Mouse (Mus musculus): Measurements from ENCODE around the gene Ltbp2. TPM values are rescaled to one million over a fixed set of nuclear protein-coding genes. Genes with fewer than 3 reads are reported as not detected.
A peak's percentile ranks its signal among the peaks of the same experiment; 100 is the strongest.

Gene Ltbp2
- total RNA-seq, 2 experiments from 2014 or later = 1.4 to 1.9 TPM

DNA sequence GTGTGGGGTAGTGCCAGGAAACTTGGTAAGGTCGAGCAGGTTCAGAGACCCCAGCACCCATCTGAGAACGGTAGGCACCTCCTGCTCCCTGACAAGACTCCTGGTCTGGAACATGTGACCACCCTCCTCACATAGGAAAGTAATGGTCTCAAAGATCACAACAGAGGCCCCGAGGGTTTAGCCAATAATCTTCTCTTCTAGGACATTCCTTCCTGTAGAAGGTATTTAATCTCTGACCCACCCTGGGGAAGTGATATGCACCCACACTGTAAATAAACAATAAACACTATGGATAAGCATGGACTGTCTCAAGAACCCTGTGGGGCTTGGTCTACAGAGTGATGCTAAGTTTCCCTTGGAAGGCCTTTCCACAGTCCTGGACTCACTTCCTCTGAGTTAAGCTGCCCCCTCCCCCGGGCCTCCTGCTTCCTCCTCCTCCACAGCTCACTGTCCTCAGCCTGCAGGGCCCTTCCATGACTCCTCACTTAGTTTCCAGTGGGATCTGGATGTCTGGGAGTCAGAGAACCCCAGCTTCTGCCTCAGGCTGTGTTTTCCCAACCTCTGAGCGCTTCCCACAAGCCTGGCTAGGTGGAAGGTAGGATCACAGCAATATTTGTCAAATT, 110.1 kb downstream of the Ltbp2 start:
- DNase-seq = no peak
- intact Hi-C loops (cut with DNase I) = no loop called here

DNA sequence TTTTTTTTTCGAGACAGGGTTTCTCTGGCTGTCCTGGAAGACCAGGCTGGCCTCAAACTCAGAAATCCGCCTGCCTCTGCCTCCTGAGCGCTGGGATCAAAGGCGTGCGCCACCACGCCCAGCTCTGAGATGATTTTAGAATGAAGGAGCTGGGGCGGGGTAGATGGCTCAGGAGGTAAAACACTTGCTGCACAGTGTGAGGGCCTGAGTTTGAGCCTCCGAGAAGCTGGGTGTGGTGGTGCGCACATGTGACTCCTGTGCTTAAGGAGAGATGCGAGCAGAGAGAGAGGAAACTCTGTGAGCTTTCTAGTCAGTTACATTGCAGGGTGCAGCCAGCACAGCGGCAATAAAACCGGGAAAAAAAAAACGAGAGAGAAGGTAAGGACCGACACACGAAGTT, 110.8 kb downstream of the Ltbp2 start:
- DNase-seq = no peak
- intact Hi-C loops (cut with DNase I) = no loop called here

DNA sequence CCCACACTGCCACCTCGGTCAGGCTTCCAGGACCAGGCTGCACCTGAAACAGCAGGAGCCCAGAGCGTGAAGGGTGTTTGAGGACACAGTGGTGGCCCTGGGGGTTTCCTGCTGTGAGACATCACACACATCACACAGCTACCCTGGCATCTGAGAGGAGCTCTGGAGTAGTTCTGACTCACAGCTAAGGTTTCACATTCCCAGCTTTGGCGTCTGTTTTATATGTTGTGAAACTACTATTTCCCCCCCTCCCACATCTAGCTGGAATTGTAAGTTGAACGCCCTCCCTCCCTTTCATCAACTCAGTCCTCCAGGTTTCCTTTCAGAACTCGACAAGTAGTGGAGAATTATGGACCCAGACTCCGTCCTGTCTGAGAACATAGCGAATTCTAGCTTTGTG, 111.6 kb downstream of the Ltbp2 start:
- DNase-seq = no peak
- intact Hi-C loops (cut with DNase I) = no loop called here

DNA sequence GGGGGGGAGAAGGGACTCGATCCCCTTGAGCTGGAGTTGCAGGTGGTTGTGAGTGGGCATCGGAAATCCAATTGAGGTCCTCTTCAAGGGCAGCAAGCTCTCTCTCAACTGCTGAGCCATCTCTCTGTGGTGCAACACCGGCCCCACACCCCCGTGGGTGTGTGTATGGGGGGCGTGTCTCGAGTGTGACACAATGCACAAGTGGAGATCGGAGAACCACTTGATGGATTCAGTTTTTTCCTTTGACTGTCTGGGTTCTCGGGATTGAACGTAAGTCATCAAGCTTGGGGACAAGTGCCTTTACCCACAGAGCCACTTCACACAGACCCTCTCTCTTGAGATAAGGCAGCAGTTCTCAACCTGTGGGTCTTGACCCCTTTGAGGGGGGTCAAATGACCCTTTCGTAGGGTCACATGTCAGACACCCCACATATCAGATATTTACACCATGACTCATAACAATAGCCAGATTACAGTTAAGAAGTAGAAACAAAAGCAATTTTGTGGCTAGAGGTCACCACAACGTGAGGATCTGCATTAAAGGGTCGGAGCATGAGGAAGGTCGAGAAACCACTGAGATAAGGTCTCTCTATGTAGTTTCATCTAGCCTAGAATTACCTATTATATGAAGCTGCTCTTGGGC, 112.6 kb downstream of the Ltbp2 start:
- intact Hi-C loops (cut with DNase I) = no loop called here
- DNase-seq = no peak

DNA sequence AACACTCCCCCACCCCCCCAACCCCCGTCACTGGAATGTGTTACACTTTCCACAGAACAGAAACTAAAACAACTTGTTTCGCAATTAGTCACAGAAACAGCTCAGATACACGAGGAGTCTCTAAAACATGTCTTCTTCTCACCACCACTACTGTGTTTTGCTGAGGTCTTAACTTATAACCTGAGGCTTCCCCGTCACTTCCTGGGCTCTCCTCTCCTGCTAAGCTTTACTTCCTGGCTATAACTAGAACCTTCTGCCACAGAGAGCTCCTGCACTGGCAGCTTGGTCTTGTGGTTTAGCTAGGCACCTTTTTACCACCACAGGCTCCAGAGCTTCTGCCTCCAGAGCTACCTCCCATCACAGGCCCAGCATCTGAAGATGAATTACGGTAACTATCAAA, 113.8 kb downstream of the Ltbp2 start:
- no peak for DNase-seq

DNA sequence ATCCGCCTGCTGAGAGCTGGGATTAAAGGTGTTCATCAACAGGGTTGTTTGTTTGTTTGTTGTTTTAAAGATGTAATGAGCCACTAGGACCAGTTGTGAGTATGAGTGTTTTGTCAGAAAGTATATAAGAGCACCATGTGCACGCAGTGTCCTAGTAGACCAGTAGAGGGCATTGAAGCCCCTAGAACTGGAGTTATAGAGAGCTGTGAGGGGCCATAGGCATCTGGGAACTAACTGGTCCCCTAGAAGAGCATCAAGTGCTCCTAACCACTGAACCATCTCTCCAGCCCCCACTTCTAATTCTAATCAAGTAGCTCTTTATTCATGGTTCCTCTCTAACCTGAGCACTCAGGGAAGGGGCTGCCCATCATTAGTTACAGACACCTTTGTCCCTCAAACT, 117.3 kb downstream of the Ltbp2 start:
- intact Hi-C loops (cut with DNase I) = no loop called here
- DNase-seq = no peak

More for the DNA sequence above, 113.8 kb downstream of the Ltbp2 start:
- intact Hi-C loops (cut with DNase I) = no loop called here

DNA sequence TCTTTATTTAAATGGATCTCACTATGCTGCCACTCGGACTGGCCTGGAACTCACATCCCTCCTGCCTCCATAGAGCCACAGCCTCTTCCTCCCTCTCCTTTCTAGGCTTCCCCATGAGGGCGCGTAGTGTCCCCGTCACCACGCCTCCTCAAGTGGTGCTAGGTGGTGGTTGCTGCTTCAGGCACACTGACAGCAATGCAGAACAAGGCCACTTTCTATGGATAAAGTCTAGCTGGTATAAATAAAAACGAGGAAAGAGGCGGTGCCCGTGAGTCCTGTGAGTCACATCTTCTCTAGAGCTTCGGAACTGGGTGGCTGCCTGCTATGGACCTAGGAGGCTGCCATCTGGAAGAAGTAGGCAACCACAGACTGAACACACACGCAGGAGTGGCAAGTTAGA, 120.3 kb downstream of the Ltbp2 start:
- DNase-seq = no peak
- intact Hi-C loops (cut with DNase I) = no loop called here

DNA sequence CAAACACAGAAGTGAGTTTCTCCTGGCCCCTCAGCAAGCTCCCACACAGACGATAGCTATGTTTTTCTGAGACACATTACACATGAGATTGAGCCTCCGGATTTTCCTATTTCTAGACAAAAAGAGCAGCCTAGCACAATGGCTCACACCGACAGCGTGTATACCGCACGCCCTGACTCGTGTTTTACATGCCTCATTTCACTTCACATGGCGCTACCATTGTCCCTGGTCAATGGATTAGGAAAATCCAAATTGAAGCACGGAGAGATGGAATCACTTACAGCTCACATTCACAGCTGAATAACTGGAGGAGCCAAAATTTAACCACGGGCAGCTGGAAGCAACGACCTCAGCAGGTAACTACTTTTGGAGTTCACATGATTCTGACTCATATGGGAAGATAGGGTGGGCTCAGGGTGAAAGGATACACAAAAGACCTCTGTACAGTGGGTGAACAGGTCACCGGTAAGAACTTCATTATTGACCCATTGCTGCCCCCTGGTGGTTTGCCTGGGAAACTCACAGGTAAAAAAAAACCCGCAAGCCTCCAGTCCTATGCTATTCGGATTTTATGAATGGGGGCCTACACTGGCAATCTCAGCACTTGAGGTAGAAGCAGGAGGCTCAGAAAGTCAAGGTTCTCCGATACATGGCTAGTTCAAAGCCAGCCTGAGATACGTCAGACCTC, 121.2 kb downstream of the Ltbp2 start:
- DNase-seq = peak; percentile 68 to 72
- intact Hi-C loops (cut with DNase I) = loop anchor here (1.0 kb wide), 1 partner anchor 101 kb away; no protein-coding TSS in a partner anchor

DNA sequence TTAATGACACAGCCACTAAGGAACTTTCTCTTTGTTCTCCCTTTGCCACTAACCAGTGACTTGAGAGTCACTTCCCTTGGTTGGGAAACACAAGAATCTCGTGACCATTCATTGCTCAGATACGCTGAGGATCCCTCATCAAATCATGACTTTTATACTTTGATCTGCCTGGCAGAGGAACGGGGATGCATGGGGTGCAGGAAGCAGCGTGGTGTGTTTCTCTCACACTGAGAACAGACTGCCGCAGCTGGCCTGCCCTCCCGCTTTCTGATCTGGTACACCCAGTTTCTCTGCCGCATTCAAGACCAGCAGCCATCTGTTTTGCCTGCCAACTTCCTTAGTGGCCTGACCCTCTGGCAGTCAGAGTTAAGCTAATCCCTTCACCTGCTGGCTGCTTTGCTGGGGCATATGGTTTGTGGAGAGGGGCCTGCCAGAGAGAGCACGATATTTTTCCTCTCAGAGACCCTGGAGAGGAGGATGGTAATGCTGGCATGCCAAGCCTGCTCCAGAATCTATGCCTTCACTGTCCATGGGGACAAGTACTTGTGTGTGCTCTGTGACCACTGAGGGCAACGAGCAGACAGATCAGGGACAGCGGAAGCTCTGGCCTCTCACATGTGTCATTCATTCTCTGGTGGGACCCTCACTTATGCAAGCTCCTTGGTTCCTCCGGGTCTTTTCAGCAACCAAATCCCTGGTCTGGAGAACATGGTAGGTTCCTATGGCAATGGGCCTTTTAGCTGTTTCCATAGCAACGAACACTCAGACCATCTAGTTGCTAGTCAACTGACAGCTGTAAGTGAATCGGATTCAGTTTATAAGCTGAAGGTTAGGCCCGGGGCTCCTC, 124.0 kb downstream of the Ltbp2 start:
- no peak for DNase-seq
- intact Hi-C loops (cut with DNase I) = no loop called here

DNA sequence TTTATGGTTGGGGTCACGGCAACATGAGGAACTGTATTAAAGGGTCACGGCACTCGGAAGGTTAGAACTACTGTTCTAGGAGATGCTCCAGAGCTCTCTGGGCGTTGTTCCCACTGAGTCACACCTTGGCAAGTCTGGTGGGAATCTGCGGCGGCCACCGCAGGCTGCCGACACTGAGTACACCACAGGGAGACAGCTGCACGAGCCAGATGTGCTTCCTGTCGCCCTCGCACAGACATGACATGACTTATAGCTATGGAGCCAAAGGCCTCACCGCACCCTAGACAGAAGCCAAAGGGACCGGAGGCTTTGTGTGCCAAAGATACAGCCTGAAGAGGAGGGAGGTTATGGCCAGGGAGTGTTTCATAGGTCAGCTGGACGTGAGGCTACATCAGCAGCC, 125.7 kb downstream of the Ltbp2 start:
- intact Hi-C loops (cut with DNase I) = no loop called here
- DNase-seq = peak; percentile 54 to 60

DNA sequence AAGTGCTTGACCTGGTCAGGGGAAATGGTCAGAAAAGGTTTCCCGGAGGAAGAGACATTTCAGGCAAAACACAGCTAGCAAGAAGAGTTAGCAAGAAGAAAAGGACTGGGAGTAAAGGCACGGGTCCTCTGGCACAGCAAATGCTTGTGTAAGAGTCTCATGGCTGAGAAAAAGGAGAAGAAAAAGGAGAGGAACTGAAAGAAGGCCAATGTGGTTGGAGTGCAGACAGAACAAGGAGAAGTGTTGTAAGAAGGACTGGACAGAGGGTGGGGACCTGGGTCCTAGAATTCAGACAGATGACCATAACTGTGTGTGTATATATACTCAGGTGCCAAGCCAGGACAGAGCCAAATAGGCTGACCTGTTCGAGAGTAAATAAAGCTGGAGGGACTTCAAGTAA, 128.2 kb downstream of the Ltbp2 start:
- DNase-seq = no peak
- intact Hi-C loops (cut with DNase I) = no loop called here

DNA sequence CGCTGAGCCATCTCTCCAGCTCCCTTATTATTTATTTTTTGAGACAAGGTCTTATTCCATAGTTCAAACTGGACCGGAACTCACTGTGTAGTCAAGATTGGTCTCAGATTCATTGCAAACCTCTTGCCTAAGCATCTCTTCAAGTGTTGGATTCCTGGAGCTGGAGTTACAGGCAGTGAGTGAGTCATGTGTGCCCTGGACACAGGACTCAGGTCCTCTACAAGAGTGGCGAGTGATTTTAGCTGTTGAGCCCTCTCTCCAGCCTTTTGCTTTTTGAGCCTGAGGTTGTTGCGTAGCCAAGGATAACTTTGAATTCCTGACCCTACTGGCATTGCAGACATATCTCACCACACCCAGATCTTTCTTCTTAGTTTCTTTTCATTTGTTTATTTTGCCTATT, 130.6 kb downstream of the Ltbp2 start:
- no peak for DNase-seq
- intact Hi-C loops (cut with DNase I) = no loop called here

DNA sequence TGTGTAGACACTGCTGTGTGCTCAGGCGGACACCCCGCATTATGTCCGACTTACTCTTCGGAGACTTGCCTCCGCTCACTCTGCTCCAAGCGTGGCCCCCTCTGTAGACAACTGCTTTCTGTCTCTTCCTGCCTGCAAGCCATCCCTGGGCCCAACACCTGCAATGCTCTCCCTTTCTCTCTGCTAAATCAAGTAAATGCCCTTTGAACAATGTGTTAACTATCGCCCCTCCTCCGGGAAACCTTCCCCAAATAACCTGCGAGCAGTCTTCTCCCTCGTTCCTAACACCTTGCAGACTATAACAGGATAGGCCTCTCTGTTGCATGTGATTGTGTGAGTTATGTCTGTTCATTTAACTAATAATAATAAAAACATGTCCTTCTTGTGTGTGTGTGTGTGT, 132.8 kb downstream of the Ltbp2 start:
- intact Hi-C loops (cut with DNase I) = no loop called here

DNA sequence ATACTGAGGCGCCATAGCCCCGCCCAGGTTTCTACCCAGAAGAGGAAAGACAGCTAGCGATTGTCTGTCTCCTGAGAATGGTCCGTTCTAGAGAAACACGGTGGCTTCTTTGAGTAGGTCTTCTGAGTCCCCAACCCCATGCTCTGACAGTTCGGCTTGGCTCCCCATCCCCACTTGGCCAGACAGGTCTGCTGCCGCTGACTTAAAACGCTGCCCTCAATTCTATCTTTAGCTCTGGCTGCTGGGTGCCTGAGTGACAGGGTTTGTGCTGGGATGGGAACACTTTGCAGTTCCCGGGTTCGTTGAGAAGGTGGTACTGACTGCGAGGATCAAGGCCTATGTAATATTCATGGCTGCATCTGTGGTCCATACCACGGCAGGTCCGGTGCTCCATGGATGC, 143.0 kb downstream of the Ltbp2 start:
- intact Hi-C loops (cut with DNase I) = no loop called here
- DNase-seq = no peak

More for the DNA sequence above, 132.8 kb downstream of the Ltbp2 start:
- DNase-seq = no peak

Other genes with a start within 250 kb of the Ltbp2 start
- gene Vrtn, start 235.5 kb downstream of the Ltbp2 start, total RNA-seq (2021) = not detected
- not detected for gene Syndig1l, start 177.7 kb downstream of the Ltbp2 start, total RNA-seq (2021)
- 10 to 100 TPM; 29.9 to 30.0 TPM for gene Npc2, start 103.4 kb downstream of the Ltbp2 start, total RNA-seq (2021)
- gene Isca2, start 103.3 kb downstream of the Ltbp2 start, total RNA-seq (2021) = 10 to 100 TPM; 78.2 to 81.0 TPM
- gene Fcf1, start 94.4 kb upstream of the Ltbp2 start, total RNA-seq (2021) = 10 to 100 TPM; 37.0 to 37.2 TPM
- 10 to 100 TPM; 40.4 to 46.7 TPM for gene Arel1, start 94.4 kb upstream of the Ltbp2 start, total RNA-seq (2021)
- gene Ylpm1, start 119.8 kb upstream of the Ltbp2 start, total RNA-seq (2021) = 10 to 100 TPM; 26.3 to 27.7 TPM
- gene Prox2, start 234.2 kb upstream of the Ltbp2 start, total RNA-seq (2021) = 1 to 10 TPM; 2.1 to 2.3 TPM
- 100 to 1,000 TPM; 681 to 829 TPM for gene Dlst, start 234.3 kb upstream of the Ltbp2 start, total RNA-seq (2021)

All from heart, postnatal 36 days (tissue).